In genomic region chr13:85398834-85399233, GRCm38 (mm10) we compare ENCODE assay signal across 27 mouse cellular contexts.
DNase-seq lines count a peak whose midpoint lies in the region; ATAC-seq and TF ChIP-seq lines count a peak whose summit lies in the region.
"Had no signal": no experiment of that assay in that cellular context is flagged by ENCODE, and none has a peak within 500 bp of the region (broad histone marks: within the 10 kb centered on the region; RNA-seq: fewer than 3 reads in every experiment).

No protein-coding gene starts in this region.

- no peak for TF ChIP-seq CTCF in G1E (IDR thresholded peaks at IDR 0.05; ENCODE audit: low read depth, low read length)

- H3K27me3 ChIP-seq in G1E (ENCODE audit: insufficient read depth, low read length) = no peaks in the 10 kb centered on the region
- H3K27me3 ChIP-seq in megakaryocyte, embryonic 14.5 days (replicated peaks) = no peaks in the 10 kb centered on the region
- H3K27me3 ChIP-seq: embryonic facial prominence, embryonic 12.5 days; heart, embryonic 12.5 days; limb, embryonic 13.5 days; midbrain, embryonic 15.5 days; neural tube, embryonic 12.5 days had no signal

- no peaks in the 10 kb centered on the region for H3K36me3 ChIP-seq in G1E (replicated peaks)
- H3K36me3 ChIP-seq in megakaryocyte, embryonic 14.5 days (replicated peaks; ENCODE audit: low read length) = no peaks in the 10 kb centered on the region
- H3K36me3 ChIP-seq: embryonic facial prominence, embryonic 12.5 days; forebrain, embryonic 10.5 days; heart, embryonic 12.5 days; limb, embryonic 13.5 days; midbrain, embryonic 10.5 days; midbrain, embryonic 15.5 days; neural tube, embryonic 12.5 days had no signal

- DNase-seq in 416B (ENCODE audit: low read depth) = peak; percentile 92
- DNase-seq in G1E (ENCODE audit: low spot score) = no peak
- DNase-seq in kidney, postnatal 4 days = no peak
- no peak for DNase-seq in heart, postnatal 4 days
- DNase-seq in adipocyte (ENCODE audit: low spot score) = no peak
- no peak for DNase-seq in right cerebral cortex, adult 18-20 months
- DNase-seq: adrenal gland, adult 8-10 months; cerebellum, adult 11-12 months; cerebellum, postnatal 10 days; gastrocnemius, adult 2 months; heart, adult 2 months; kidney, adult 18-20 months; kidney, postnatal 36 days; liver, postnatal 0 days; thymus, adult 2 months; thymus, postnatal 36 days had no signal

- no peak overlapping the region for H3K4me3 ChIP-seq in G1E (ENCODE audit: low read depth, low read length)
- peak overlapping the region; percentile 33 for H3K4me3 ChIP-seq in megakaryocyte, embryonic 14.5 days (replicated peaks)
- H3K4me3 ChIP-seq: embryonic facial prominence, embryonic 12.5 days; forebrain, embryonic 10.5 days; gastrocnemius, adult 2 months; heart, adult 2 months; heart, embryonic 12.5 days; limb, embryonic 13.5 days; midbrain, embryonic 10.5 days; midbrain, embryonic 15.5 days; neural tube, embryonic 12.5 days had no signal

- H3K4me1 ChIP-seq in G1E (ENCODE audit: insufficient read depth, low read depth, low read length) = peaks cover 6% of the 10 kb centered on the region; the same call in 1 of the 2 replicates
- H3K4me1 ChIP-seq in megakaryocyte, embryonic 14.5 days = peaks cover 22% of the 10 kb centered on the region
- H3K4me1 ChIP-seq: embryonic facial prominence, embryonic 12.5 days; forebrain, embryonic 10.5 days; heart, embryonic 12.5 days; limb, embryonic 13.5 days; midbrain, embryonic 10.5 days; midbrain, embryonic 15.5 days; neural tube, embryonic 12.5 days had no signal

- peak; percentile 50; the same call in 1 of the 2 replicates for ATAC-seq in G1E (ENCODE audit: extremely low read depth, insufficient number of reproducible peaks, low FRiP score, poor library complexity, severe bottlenecking)
- ATAC-seq in common myeloid progenitor, adult 5-6 weeks (replicated peaks; ENCODE audit: low read depth, poor library complexity, severe bottlenecking) = peak; percentile 22; the same call in 1 of the 2 replicates
- ATAC-seq: forebrain, embryonic 16.5 days; liver, postnatal 0 days; lung, postnatal 0 days; midbrain, embryonic 15.5 days had no signal

- no peaks in the 10 kb centered on the region for H3K9me3 ChIP-seq in G1E (replicated peaks)
- no peaks in the 10 kb centered on the region for H3K9me3 ChIP-seq in megakaryocyte, embryonic 14.5 days
- H3K9me3 ChIP-seq: embryonic facial prominence, embryonic 12.5 days; heart, embryonic 12.5 days; limb, embryonic 13.5 days; midbrain, embryonic 10.5 days; midbrain, embryonic 15.5 days; neural tube, embryonic 12.5 days had no signal
